Mouse (Mus musculus) midbrain, embryonic 13.5 days (tissue): ENCODE data around the gene Asxl1. TPM values are rescaled to one million over a fixed set of nuclear protein-coding genes. Genes with fewer than 3 reads are reported as not detected.
"Not testable (repeated sequence)": the region's sequence is repeated elsewhere in the genome, so short reads cannot be mapped to it uniquely, and the experiment has no call there.

Experiments used
- ATAC-seq: fragments of 200-750 bp; cut with Nextera tagmentation; 2 replicates; pipeline ENCODE4 v1.8.0; 2017; ENCODE audit warnings: mild to moderate bottlenecking, moderate TSS enrichment, moderate library complexity
- H3K27ac ChIP-seq: fragments of 300-500 bp; sonication (generic); 2 replicates; pipeline ENCODE4 v1.5.1; 2015; ENCODE audit warnings: inconsistent platforms, mild to moderate bottlenecking, moderate library complexity
- H3K27me3 ChIP-seq: fragments of 300-500 bp; sonication (generic); 2 replicates; pipeline ENCODE4 v1.6.1; 2015; ENCODE audit warnings: mild to moderate bottlenecking, inconsistent platforms
- H3K36me3 ChIP-seq: fragments of 300-500 bp; sonication (generic); 2 replicates; pipeline ENCODE4 v1.6.1; 2015; ENCODE audit warnings: mild to moderate bottlenecking, inconsistent platforms
- H3K4me1 ChIP-seq: fragments of 300-500 bp; sonication (generic); replicated peaks from 2 replicates; pipeline ENCODE4 v1.6.1; 2015; ENCODE audit warnings: inconsistent platforms
- H3K4me2 ChIP-seq: fragments of 300-500 bp; sonication (generic); replicated peaks from 2 replicates; pipeline ENCODE4 v1.6.1; 2015; ENCODE audit warnings: moderate library complexity, mild to moderate bottlenecking, inconsistent platforms
- H3K4me3 ChIP-seq: fragments of 300-500 bp; sonication (generic); replicated peaks from 2 replicates; pipeline ENCODE4 v1.5.1; 2015; ENCODE audit warnings: mild to moderate bottlenecking, inconsistent platforms
- H3K9ac ChIP-seq: fragments of 300-500 bp; sonication (generic); replicated peaks from 2 replicates; pipeline ENCODE4 v1.6.1; 2015; ENCODE audit warnings: mild to moderate bottlenecking, inconsistent platforms
- H3K9me3 ChIP-seq: fragments of 300-500 bp; sonication (generic); 2 replicates; pipeline ENCODE4 v1.6.1; 2016; ENCODE audit warnings: mild to moderate bottlenecking, inconsistent platforms
- WGBS: fragments of 180-500 bp; shearing (Covaris S2); methylation state at CpG from one replicate; pipeline ENCODE4 v1.1.7; 2015; 5-methylcytosine and 5-hydroxymethylcytosine counted together
- polyA plus RNA-seq: library from polyadenylated mRNA; unstranded; fragments of >200 nt; fragmentation: Nextera tagmentation; extraction: Ambion mirVana; gene quantifications from 2 replicates; pipeline ENCODE4 v1.2.1, GENCODE M21; 2015

Asxl1 gene
- polyA plus RNA-seq, 1 experiment from 2014 or later = 10.4 TPM

DNA sequence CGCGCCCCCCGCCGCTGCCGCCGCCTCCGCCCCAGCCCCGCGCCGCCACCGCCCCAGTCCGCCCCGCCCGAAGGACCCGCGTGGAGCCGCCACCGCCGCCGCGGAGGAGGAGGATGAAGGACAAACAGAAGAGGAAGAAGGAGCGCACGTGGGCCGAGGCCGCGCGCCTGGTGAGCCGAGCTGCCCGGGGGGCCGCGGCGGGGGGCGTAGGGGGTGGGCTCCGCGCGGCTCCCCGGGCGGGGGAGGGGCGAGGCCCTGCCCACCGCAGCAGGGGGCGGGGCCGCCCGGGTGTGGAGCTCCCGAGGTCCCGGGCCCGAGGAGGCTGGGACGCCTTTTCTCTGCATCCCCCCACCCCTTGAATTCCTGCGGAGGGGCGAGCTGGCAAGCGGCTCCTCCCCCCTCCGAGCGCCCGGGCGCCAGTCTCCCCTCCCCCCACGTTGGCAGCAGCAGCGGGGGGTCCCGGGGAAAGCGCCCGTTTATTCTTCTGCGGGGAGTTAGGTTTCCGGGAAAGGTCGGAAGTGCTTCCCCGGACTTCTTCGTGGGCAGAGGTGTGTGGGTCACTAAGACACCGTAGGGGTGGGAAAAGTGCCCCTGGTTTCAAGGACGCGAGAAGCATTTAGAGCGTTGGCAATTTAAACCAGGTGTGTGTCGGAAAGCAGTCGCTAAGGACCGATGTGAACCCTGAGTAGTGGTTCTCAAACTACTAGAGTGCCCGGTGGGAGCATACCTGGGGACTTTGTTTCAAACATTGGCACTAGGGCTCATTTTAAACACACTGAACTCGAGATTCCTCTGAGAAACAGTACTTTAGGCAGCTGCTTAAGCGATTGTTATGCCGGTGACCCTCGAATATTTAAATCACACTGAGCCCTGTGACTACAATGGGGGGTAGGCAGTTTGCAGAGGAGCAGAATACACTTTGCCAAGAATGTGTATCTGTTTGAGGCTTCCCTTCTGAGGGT, 873 bp downstream of the Asxl1 start:
- Histone ChIP-seq H3K4me3 (peak overlapping the region; percentile 83), H3K27ac (peak overlapping the region; percentile 97), H3K9ac (peak overlapping the region; percentile 92), H3K36me3 (no peaks in the 10 kb centered on the region), H3K9me3 (no peaks in the 10 kb centered on the region), H3K4me1 (peaks cover 47% of the 10 kb centered on the region), H3K27me3 (no peaks in the 10 kb centered on the region), H3K4me2 (peak overlapping the region; percentile 74)
- ATAC-seq = peak; percentile 9; the same call in 1 of the 2 replicates
- WGBS = under 1% methylated on average over 38 of the region's 76 CpGs

DNA sequence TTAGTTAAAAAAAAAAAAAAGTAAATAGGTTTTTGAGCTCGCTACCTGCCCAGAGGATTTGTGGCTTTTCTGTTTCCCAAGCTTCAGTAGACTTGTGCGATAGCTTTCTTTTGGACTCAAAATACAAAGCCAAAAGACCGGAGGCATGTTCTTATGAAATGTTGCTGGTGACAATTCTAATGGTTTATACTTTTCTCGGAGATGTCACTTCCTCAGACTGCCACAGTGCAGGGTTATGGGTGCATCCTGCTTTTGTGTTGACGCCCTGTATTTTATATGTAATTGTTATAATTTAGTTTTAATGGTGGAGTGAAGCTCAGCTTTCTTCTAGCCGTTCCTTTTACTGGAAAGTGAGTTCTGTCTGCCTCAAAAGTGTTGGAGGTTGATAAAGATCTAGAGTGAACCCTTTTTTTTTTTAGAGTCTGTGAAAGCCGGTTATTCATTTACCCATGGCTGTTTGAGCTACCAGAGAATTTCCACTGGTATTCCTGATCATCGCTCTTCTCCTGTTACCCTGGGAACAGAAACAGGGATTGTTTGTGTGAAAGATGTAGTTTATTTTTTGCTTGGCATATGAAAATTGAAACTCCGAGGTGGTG, 1.7 kb downstream of the Asxl1 start:
- WGBS = 11% methylated on average over 9 of the region's 9 CpGs
- Histone ChIP-seq H3K36me3 (peaks cover 4% of the 10 kb centered on the region), H3K4me1 (peaks cover 47% of the 10 kb centered on the region), H3K4me2 (peak overlapping the region; percentile 74), H3K27me3 (no peaks in the 10 kb centered on the region), H3K27ac (no peak overlapping the region; the same call in 1 of the 2 replicates), H3K9ac (peak overlapping the region; percentile 92), H3K9me3 (no peaks in the 10 kb centered on the region), H3K4me3 (peak overlapping the region; percentile 83)
- ATAC-seq = no peak

DNA sequence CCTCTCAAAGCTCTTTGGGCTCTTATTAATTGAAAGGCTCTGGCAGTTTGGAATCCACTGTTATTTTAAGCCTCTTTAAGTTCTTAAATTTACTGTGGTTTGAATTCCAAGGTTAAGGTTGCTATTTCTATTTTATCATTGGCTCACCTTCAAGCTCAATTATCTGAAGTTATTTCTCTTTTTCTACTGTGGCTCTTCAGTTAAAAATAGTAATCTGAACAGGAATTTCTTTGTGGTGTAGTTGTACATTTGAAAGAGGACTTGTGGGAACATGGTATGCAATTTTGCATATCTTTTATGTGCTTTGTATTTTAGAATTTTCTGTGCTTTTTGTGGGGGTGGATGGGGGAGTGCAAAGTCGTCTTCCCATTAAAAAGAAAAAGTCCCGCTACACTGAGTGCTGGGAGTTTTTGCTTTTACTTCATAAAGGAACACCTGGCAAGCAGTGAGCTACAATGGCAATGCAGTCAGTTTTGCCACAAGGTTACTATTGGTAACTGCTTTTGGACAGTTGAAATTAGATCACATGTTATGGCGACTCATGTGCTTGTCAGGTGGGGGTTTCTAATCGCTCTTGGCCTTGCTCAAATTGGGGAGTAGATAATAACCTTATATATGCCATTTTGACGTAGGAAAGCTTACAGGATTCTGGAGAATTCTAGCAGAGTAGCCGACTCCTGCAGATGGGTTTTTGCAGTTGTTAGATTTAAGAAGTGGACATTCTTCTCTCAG, 2.6 kb downstream of the Asxl1 start:
- no peak for ATAC-seq

DNA sequence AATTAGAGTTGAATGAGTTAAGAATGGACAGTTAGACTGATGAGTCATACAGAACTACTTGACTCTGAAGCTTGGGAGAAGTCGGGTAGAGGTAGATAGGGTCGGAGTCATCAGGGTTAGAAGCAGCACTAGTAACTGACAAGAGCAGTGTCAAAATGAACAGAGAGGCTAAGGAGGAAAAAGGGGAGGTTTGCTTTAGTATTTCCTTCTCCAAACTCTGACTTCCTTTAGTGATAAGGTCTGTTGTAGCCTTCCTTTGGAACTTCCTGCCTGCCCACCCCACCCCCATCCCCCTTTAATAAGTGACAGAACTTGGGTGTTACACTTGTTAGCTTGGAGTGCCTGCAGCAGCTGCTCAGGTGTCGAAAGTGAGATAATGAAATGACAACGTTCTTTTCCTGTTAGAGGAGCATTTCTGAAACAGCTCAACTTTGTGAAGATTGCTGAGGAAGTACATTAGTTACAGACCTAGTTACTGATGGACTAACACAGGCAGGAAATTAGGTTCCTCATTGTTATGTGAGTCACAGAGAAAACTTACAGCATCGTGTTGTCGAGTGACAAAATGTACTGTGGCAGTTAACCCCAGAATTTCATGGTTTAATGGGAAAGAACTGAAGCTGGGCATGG, 5.0 kb downstream of the Asxl1 start:
- Histone ChIP-seq H3K4me3 (no peak overlapping the region), H3K9me3 (no peaks in the 10 kb centered on the region), H3K27ac (no peak overlapping the region), H3K36me3 (peaks cover 28% of the 10 kb centered on the region), H3K4me2 (0 out of 2 replicates have a peak overlapping the region, but pooled peaks have one; percentile 17), H3K27me3 (no peaks in the 10 kb centered on the region), H3K4me1 (peaks cover 39% of the 10 kb centered on the region), H3K9ac (no peak overlapping the region)
- WGBS = 65% methylated on average over 6 of the region's 6 CpGs
- no peak for ATAC-seq

More for the DNA sequence above, 2.6 kb downstream of the Asxl1 start:
- 61% methylated on average over 6 of the region's 6 CpGs for WGBS
- peak overlapping the region; percentile 74 for H3K4me2 ChIP-seq
- H3K4me3 ChIP-seq = peak overlapping the region; percentile 83
- H3K27ac ChIP-seq = no peak overlapping the region
- peaks cover 10% of the 10 kb centered on the region for H3K36me3 ChIP-seq
- H3K27me3 ChIP-seq = no peaks in the 10 kb centered on the region
- peak overlapping the region; percentile 33; the same call in 1 of the 2 replicates for H3K9ac ChIP-seq
- H3K4me1 ChIP-seq = peaks cover 47% of the 10 kb centered on the region
- H3K9me3 ChIP-seq = no peaks in the 10 kb centered on the region

DNA sequence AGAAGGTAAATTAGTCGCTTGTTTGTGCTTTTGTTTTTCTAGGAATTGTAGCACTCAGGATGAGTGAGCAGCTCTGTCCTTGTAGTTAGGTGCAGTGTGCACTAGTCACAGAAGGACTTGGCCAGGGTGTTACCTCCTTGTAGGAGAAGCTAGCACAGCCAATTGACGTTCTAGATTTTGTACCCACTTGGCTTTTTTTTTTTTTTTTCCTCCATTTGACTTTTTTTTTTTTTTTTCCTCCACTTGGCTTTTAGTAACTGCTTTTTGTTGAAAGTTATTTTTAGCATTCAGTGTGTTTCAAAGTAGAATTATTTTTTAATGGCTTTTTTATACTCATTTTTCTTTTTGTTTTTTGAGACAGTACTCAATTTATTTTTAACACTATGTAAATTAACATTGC, 9.0 kb downstream of the Asxl1 start:
- H3K27ac ChIP-seq = no peak overlapping the region
- no peaks in the 10 kb centered on the region for H3K9me3 ChIP-seq
- no peak overlapping the region for H3K4me2 ChIP-seq
- H3K4me1 ChIP-seq = peaks cover 15% of the 10 kb centered on the region
- H3K27me3 ChIP-seq = no peaks in the 10 kb centered on the region
- H3K36me3 ChIP-seq = peaks cover 64% of the 10 kb centered on the region
- no peak overlapping the region for H3K9ac ChIP-seq
- no peak for ATAC-seq
- WGBS = 87% methylated on average over 2 of the region's 2 CpGs
- no peak overlapping the region for H3K4me3 ChIP-seq

DNA sequence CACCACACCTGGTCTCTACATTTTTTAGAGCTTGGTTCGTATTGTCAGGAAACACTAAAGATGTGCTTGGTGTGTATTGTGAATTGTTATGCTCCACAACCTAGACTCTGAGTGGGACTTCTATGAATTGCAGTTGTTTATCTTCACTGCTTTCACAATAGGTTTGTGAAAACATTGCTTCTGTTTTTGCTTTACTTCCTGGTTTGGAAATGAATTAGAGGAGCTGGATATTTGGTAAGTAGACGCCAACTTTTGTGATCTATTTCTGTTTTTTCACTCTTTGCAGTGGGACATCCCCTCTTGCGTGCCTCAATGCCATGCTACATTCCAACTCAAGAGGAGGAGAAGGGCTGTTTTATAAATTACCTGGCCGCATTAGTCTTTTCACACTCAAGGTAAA, 11.2 kb downstream of the Asxl1 start:
- Histone ChIP-seq H3K4me3 (no peak overlapping the region), H3K4me1 (no peaks in the 10 kb centered on the region), H3K9ac (no peak overlapping the region), H3K27ac (no peak overlapping the region), H3K27me3 (no peaks in the 10 kb centered on the region), H3K9me3 (no peaks in the 10 kb centered on the region), H3K36me3 (peaks cover 70% of the 10 kb centered on the region), H3K4me2 (no peak overlapping the region)
- WGBS = 93% methylated on average over 4 of the region's 4 CpGs
- no peak for ATAC-seq

DNA sequence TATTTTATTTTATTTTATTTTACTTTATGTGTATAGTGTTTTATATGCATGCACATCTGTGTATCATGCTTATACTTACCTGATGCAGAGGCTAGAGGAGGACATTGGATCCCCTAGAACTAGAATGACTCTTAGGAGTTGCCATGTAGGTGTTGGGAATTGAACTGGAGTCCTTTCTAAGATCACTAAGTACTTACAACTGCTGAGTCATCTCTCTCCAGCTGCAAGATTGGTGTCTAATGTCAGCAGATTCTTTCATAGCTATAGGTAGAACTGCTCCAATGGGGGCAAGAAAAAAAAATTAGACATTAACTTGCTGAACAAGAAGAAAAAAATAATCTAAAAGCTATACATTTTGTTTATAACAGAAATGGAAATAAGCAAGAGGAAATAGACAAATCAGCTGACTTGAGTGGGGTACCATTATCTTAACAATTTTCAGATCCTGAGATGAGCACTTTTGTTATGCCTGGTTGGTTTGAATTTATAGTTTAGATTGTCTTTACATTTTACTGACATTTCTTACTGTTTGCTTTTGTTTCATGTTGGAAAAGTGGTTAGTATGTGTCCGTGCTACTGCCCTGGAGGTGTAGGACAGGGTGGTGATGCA, 15.6 kb downstream of the Asxl1 start:
- H3K9ac ChIP-seq = no peak overlapping the region
- WGBS = 89% methylated on average over 1 of the region's 1 CpGs
- H3K9me3 ChIP-seq = no peaks in the 10 kb centered on the region
- H3K36me3 ChIP-seq = peaks cover 63% of the 10 kb centered on the region
- no peak for ATAC-seq
- H3K4me3 ChIP-seq = no peak overlapping the region
- no peak overlapping the region for H3K27ac ChIP-seq
- no peaks in the 10 kb centered on the region for H3K4me1 ChIP-seq
- no peak overlapping the region for H3K4me2 ChIP-seq
- H3K27me3 ChIP-seq = no peaks in the 10 kb centered on the region

DNA sequence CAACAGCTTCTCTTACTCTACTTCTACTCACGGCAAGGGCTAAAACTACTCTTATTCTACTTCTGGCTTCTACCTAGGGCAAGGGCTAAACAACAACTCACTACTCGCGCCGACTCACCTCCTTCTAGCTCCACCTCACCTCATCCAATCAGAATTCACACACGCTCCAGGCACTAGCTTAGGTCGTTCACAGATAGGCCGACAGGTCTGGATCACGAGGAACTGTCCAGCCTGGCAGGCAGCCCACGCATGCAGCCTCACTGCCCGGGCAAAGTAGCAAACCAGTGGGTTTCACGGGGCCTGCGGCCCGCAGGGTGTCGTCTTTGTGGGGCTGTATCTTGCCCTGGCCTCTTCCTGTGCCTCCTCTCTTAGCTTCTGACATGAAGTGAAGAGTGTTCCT, 18.9 kb downstream of the Asxl1 start:
- not testable (repeated sequence) for H3K9ac ChIP-seq, H3K27me3 ChIP-seq, H3K4me3 ChIP-seq, H3K9me3 ChIP-seq, H3K4me1 ChIP-seq, H3K27ac ChIP-seq, H3K4me2 ChIP-seq, ATAC-seq
- H3K36me3 ChIP-seq = peaks cover 58% of the 10 kb centered on the region
- WGBS = 95% methylated on average over 14 of the region's 14 CpGs

DNA sequence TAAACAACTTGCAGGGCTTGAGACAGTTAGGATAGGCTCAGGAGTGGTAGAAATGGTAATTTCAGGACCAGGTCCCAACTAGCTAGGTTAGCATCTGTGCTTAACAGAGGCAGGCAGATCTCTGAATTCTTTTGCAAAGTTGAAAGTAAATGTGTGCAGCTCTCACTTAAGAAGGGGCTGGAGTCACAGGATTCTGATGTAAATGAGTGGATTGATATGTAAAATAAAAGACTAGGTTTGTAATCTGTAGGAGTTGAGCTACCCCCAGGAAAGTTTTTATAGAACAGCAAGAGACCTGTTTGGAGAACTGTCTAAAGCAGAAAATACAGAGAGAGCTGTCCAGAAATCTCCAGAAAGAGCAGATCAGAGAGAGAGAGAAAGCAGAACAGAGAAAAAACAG, 25.2 kb downstream of the Asxl1 start:
- no peak overlapping the region for H3K4me2 ChIP-seq
- no peak overlapping the region for H3K4me3 ChIP-seq
- no peaks in the 10 kb centered on the region for H3K9me3 ChIP-seq
- no peak for ATAC-seq
- H3K27ac ChIP-seq = no peak overlapping the region
- peaks cover 26% of the 10 kb centered on the region for H3K36me3 ChIP-seq
- no peaks in the 10 kb centered on the region for H3K4me1 ChIP-seq
- no peak overlapping the region for H3K9ac ChIP-seq
- no peaks in the 10 kb centered on the region for H3K27me3 ChIP-seq

DNA sequence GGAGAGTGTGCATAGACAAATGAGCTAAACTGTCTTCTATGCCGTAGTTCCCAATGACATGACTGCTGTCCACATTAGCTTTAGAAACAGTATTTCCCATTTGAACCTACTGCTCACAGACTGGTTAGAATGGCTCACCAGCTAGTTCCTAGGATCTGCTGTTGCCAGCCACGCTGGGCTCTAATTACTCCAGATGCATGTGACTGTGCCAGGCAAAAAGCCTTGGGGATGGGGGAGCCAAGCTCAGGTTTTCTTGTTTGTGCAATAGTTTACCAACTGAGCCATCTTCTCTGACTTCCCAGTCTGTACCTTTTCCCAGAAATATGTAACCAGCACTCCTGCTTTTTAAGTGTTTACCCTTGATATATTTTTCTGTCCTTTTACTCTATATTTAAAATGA, 29.8 kb downstream of the Asxl1 start:
- Histone ChIP-seq H3K9ac (no peak overlapping the region), H3K4me2 (no peak overlapping the region), H3K36me3 (peaks cover 11% of the 10 kb centered on the region), H3K4me3 (no peak overlapping the region), H3K27ac (no peak overlapping the region), H3K9me3 (no peaks in the 10 kb centered on the region), H3K27me3 (no peaks in the 10 kb centered on the region), H3K4me1 (no peaks in the 10 kb centered on the region)
- 83% methylated on average over 2 of the region's 2 CpGs for WGBS
- ATAC-seq = no peak

DNA sequence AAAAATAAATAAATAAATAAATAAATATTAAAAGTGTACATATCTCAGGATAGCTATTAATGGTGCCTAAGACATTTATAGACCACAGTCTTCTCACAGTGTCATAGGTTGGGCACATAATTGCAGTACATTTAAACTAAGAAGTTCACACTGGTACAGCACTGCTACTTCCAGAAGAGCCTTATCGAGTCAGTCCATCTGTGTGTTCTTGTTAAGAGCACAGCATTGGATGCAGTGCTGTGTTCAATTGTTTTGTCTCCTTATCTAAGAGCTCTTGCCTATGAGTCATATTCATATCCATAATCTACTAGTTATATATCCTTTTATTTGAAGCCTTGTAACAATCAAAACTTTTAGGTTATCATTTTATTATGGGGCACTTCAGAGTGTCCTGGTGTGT, 34.9 kb downstream of the Asxl1 start:
- no peak overlapping the region for H3K4me3 ChIP-seq
- no peak overlapping the region for H3K9ac ChIP-seq
- no peaks in the 10 kb centered on the region for H3K4me1 ChIP-seq
- 100% methylated on average over 1 of the region's 1 CpGs for WGBS
- no peaks in the 10 kb centered on the region for H3K9me3 ChIP-seq
- H3K36me3 ChIP-seq = peaks cover 21% of the 10 kb centered on the region
- no peak overlapping the region for H3K4me2 ChIP-seq
- H3K27me3 ChIP-seq = no peaks in the 10 kb centered on the region
- ATAC-seq = no peak
- H3K27ac ChIP-seq = no peak overlapping the region
